Mouse (Mus musculus) olfactory bulb, adult 2 months (tissue): ENCODE results near the gene Mycn.

ENCODE experiments used
- CTCF ChIP-seq: fragments of 200-500 bp; IDR thresholded peaks from 2 replicates; pipeline ENCODE4 v1.5.1; 2012; ENCODE audit warnings: low read depth, mild to moderate bottlenecking, low read length, moderate library complexity; ENCODE audit not compliant: insufficient read depth
- POLR2A ChIP-seq: fragments of 200-500 bp; IDR thresholded peaks from 2 replicates; pipeline ENCODE4 v1.6.1; 2012; ENCODE audit warnings: mild to moderate bottlenecking, low read depth, low read length, moderate library complexity; ENCODE audit not compliant: insufficient read depth

- no peak for TF ChIP-seq CTCF
- TF ChIP-seq POLR2A = no peak
Measured at GRCm38 (mm10) chr12:12975397-12975796, 33.7 kb upstream of the Mycn start.
